Mouse (Mus musculus) lung, adult 10 weeks (tissue): ENCODE measurements around the gene Cnppd1. TPM values are rescaled to one million over a fixed set of nuclear protein-coding genes. Genes with fewer than 3 reads are reported as not detected.

Experiments
- polyA plus RNA-seq: library from polyadenylated mRNA; stranded (reverse); fragments of 350-450 nt; fragmentation: Illumina TruSeq; extraction: RNeasy Lipid Tissue Mini Kit (QIAGEN cat#74804); gene quantifications from one replicate; pipeline ENCODE4 v1.2.3, GENCODE M21; 2014; ENCODE audit warnings: low read depth, low replicate concordance; ENCODE audit not compliant: insufficient read depth

Cnppd1 gene
- 42.7 TPM for polyA plus RNA-seq

GRCm38 (mm10) chr1:75142301-75143261 is at the start of gene Cnppd1, which contains the start of gene Retreg2:
TSS of gene Cnppd1 (minus strand) at chr1:75142711.
TSS of gene Retreg2 (plus strand) at chr1:75142778.

GRCm38 (mm10) chr1:75191622-75192402 is 49.3 kb upstream of the Cnppd1 start, which contains the start of the genes Ankzf1 and Atg9a:
TSS of gene Ankzf1 (plus strand) at chr1:75192151.
TSS of gene Atg9a (minus strand) at chr1:75192196.

GRCm38 (mm10) chr1:75180105-75180590 is 37.6 kb upstream of the Cnppd1 start, which contains the start of gene Abcb6:
TSS of gene Abcb6 (minus strand) at chr1:75180392.

GRCm38 (mm10) chr1:75168472-75169464 is 26.3 kb upstream of the Cnppd1 start, which contains the start of gene Zfand2b:
TSS of gene Zfand2b (plus strand) at chr1:75168646.

GRCm38 (mm10) chr1:75133421-75134207 is 8.9 kb downstream of the Cnppd1 start, which contains the start of gene Slc23a3:
TSS of gene Slc23a3 (minus strand) at chr1:75133890.

GRCm38 (mm10) chr1:75124346-75125321 is 17.9 kb downstream of the Cnppd1 start, which contains the start of gene Nhej1:
TSS of gene Nhej1 (minus strand) at chr1:75125200.

Other genes starting within 250 kb of the Cnppd1 start
- not detected for gene Cryba2, start 249.6 kb downstream of the Cnppd1 start, polyA plus RNA-seq
- 3.6 TPM for gene Cfap65, start 207.1 kb downstream of the Cnppd1 start, polyA plus RNA-seq
- gene Ihh, start 191.0 kb downstream of the Cnppd1 start, polyA plus RNA-seq = not detected
- gene Nhej1, start 17.5 kb downstream of the Cnppd1 start, polyA plus RNA-seq = 3.9 TPM
- 0.54 TPM for gene Slc23a3, start 8.8 kb downstream of the Cnppd1 start, polyA plus RNA-seq
- 54.4 TPM for gene Retreg2, start 67 bp upstream of the Cnppd1 start, polyA plus RNA-seq
- gene Zfand2b, start 25.9 kb upstream of the Cnppd1 start, polyA plus RNA-seq = 34.3 TPM
- gene Abcb6, start 37.7 kb upstream of the Cnppd1 start, polyA plus RNA-seq = 11.2 TPM
- gene Ankzf1, start 49.4 kb upstream of the Cnppd1 start, polyA plus RNA-seq = 9.2 TPM
- gene Atg9a, start 49.5 kb upstream of the Cnppd1 start, polyA plus RNA-seq = 12.2 TPM
- 4.8 TPM for gene Glb1l, start 68.1 kb upstream of the Cnppd1 start, polyA plus RNA-seq
- gene Stk16, start 68.1 kb upstream of the Cnppd1 start, polyA plus RNA-seq = 62.4 TPM
- gene Tuba4a, start 77.2 kb upstream of the Cnppd1 start, polyA plus RNA-seq = 60.2 TPM
- not detected for gene A630095N17Rik, start 89.4 kb upstream of the Cnppd1 start, polyA plus RNA-seq
- gene Dnajb2, start 93.7 kb upstream of the Cnppd1 start, polyA plus RNA-seq = 51.1 TPM
- 1.7 TPM for gene Ptprn, start 121.8 kb upstream of the Cnppd1 start, polyA plus RNA-seq
- 1.6 TPM for gene Resp18, start 135.7 kb upstream of the Cnppd1 start, polyA plus RNA-seq
- gene Dnpep, start 175.3 kb upstream of the Cnppd1 start, polyA plus RNA-seq = 53.8 TPM
- gene Des, start 217.6 kb upstream of the Cnppd1 start, polyA plus RNA-seq = 92.4 TPM
- 8.0 TPM for gene Speg, start 232.6 kb upstream of the Cnppd1 start, polyA plus RNA-seq